Mouse (Mus musculus) c-Kit-negative CD71-positive TER-119-positive erythroid progenitor cells, embryonic 14.5 days (primary cell): Measurements from ENCODE around the gene Tmcc1.
"Not testable (repeated sequence)": the region's sequence is repeated elsewhere in the genome, so short reads cannot be mapped to it uniquely, and the experiment has no call there.

Experiments used
- DNase-seq: peaks from one replicate; pipeline ENCODE4 v3.0.0-alpha.2; 2013; ENCODE audit warnings: low read depth, low spot score

The Tmcc1 gene

DNA sequence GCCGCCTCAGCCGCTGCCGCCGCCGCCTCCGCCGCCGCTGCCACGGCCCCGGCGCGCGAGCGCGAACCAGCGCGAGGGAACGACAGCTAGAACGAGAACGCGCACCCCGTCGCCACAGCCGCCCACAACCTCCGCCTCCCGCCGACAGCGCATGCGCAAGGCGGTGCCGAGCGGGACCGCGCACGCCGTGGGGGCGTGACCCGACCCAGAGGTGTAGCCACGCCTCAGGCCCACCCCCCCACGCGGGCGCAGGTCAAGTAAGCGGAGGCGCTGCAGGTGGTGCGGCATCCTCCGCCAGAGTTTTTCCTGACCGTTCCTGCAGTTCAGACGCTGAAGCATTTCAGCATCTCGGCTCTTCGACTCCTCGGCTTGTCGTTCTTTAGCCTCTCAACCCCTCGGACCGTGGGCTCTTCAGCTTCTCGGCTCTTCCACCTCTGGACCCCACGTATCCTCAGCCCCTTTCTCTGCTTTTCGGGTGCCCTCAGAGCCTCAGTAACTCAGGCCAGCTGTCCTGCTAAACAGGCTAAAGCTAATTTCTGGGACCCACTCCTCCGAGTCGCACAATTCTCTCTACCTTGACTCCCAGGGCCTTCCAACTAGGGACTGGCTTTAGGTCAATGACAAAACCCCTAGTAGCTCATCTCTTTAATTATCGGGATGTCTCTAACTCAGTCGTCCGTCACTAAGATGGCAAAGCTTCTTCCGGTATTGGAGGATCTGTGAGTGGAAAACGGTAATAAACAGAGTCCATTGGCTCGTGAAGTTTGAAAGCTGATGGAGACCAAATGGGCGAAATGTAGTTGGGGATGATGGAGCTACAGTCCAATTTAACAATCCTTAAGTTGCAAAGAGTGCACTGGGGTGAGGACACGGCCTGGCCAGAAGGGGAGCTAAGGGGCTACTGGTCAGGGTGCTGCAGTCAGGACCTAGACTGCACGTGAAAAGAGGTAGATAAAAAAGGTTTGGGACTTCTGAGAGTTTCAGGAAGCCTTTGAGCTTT lies at the start of gene Tmcc1:
TSS of gene Tmcc1 (minus strand) at position 93 of the 1,000 bp plus-strand sequence.
- peak; percentile 85 for DNase-seq

DNA sequence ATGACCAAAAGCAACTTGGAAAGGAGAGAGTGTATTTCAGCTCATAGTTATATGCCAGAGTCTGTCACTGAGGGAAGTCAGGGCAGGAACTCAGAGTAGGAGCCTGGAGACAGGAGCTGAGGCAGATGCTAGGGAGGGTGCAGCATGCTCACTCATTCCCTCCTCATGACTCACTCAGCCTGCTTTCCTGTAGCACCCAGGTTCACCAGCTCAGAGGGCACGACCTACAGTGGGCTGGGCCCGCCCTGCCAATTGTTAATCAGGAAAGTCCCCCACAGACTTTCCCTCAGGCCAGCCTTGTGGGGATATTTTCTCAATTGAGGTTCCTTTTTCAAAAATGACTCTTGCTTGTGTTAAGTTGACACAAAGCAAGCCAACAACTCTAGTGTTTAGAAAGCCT lies 47.1 kb upstream of the Tmcc1 start:
- DNase-seq = no peak

DNA sequence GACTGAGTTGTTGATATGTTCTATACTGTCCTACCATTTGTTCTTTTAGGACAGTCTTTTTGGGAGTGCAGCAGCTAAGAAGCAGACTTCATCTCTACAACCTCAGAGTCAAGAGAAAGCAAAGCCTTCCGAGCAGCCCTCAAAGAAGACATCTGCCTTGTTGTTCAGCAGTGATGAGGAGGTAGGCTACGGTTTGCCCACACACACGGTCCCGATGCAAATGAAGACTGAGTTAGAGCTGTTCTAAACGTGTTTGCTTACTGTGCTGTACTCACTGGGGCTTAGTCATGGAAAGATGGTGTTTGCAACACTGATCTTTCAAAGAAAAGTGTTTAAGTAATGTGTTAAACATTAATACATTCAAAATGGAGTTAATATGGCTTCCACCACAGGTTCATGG lies 44.8 kb upstream of the Tmcc1 start:
- no peak for DNase-seq

DNA sequence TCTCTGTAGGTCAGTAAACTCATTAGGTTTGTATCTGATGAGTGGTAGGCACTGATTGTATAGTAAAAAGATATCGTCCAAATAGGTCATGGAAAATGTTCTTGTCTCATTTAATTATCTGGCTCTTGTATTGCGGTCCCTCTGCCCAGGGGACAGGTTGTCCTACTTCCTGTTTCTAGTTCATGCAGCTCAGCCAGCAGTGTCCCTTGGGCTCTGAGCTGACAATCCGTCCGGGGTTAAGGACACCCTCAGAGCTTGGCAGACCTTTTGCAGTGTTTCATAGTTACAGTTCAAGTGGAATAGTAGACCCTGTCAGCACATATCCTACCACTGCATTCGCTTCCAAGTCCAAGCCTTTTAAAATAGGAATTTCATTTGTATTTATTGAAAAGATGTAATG lies 42.0 kb upstream of the Tmcc1 start:
- DNase-seq = no peak

DNA sequence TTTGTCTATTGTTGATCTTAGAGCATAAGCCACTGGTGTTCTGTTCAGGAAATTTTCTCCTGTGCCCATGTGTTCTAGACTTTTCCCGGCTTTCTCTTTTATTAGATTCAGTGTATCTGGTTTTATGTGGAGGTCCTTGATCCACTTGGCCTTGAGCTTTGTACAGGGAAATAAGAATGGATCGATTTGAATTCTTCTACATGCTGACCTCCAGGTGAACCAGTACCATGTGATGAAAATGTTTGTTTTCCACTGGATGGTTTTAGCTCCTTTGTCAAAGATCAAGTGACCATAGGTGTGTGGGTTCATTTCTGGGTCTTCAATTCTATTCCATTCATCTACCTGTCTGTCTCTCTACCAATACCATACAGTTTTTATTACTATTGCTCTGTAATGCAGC lies 41.5 kb upstream of the Tmcc1 start:
- DNase-seq = not testable (repeated sequence)

DNA sequence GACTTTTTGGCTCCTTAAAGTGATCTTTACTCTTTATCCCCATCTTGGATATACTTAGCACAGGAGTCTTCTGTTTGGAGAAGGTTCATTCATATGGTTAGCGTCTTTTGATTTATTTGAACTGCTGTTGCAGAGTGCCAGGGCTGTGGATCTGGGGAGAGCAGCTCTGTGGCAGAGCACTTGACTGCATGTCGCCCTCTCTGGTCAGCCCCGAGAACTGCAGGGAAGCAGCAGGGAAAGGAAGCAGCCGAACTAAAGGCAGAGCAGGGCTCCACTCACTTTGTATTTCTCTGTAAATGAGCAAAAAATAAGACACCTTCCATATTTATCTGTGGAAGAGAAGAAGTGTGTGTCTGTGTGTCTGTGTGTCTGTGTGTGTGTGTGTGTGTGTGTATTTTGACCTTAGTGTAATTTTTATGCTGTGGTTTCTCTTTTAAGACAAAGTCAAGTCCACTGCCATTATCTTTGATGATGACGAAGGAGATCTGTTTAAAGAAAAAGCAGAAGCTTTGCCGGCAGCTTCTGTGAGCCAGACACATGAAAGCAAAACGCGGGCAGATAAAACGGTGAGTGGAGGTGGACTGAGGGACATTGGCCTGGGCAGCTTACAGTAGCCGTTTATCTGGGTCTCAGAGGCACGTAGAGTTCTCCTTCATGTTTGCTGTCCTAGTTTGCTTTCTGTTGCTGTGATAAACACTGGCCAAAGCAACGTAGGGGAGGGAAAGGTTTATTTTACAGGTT lies 35.7 kb upstream of the Tmcc1 start:
- DNase-seq = peak; percentile 36

DNA sequence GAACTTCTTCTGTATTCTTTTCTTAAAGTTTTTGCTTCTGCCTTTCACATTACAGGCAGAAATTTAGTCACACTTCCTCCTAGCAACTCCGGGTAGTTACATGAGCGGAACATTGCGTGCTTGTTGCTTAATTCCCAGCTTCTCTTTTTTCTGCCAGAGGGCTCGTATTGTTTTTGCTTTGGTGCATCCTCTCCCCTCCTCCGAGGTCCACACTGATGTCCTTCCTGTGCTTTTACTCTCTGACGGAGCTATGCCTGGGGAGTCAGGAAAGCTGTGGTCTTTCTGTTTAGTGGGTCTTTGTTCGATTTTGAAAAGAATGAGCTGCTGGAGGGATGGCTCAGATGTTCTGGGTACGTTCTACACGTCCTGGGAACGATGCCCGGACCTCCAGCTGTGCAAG lies 34.5 kb upstream of the Tmcc1 start:
- no peak for DNase-seq

DNA sequence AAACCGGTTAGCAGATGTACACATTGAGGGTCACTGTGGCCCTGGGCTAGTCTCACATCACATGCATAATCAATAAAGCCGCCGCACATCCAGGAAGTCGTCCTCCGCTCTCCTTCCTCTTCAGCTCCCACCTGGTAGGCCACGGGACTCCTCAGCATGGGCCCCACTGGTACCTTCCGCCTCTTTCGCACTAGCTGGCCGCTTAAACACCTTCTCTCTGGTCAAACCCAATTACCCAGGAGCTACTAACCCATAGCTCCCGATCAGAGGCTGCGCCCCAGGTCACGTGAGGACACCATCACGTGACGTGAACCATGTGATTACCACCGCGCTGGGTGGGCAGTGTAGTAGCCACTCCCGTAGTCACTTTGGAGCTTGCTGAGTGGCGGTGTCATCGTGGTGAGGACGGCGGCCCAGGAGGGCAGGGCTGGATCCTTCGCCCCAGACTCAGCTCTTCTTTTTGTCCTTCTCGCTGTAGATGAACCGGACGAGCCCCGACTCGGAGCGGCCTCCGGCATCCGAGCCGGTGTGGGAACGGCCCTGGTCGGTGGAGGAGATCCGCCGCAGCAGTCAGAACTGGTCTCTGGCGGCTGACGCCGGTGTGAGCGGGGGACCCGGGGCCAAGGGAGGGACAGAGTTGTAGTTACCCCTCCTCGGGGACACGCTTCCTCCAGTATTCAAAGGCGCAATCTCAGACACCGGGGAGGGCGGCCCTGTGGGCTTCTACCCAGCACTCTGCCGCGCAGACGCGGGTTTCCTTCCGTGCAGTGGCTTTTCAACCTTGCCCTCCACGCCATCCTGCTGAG lies 14.6 kb upstream of the Tmcc1 start, which contains the start of gene Washc2:
TSS of gene Washc2 (plus strand) at position 310 of the 806 bp plus-strand sequence.
- DNase-seq = peak; percentile 91

DNA sequence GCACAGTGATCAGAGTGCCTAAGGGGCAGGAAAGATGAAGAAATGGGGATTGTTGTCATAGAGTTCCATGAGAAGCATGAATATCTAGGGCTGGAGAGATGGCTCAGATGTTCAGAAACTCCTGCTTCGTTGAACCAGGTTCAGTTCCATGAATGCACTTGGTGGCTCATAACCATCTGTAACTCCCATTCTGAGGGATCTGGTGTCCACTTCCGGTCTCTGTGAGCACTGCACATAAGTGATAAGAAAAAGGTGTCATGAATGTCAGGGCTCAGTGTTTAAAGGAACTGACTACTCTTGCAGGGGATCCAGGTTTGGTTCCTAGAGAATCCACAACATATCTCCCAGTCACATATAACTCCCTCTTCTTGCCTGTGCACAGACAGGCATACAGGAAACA lies 6.4 kb upstream of the Tmcc1 start:
- DNase-seq = no peak

DNA sequence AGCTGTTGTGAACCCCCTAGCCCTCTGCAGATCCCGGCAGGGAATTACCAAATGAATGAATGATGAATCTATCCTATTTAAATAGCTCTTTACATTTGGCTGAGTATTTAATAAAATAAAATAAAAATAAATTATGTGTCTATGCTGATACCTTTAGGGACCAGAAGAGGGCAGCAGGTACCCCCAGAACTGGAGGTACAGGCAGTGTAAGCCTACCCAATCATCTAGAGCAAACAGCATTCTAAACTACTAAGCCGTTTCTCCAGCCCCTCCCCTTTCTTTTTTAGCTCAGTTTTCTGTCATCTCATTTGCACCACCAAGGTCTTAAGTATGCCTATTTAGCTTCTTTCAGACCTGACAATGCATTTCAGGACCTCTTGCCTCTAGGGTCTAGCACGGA lies 4.9 kb upstream of the Tmcc1 start:
- DNase-seq = no peak

DNA sequence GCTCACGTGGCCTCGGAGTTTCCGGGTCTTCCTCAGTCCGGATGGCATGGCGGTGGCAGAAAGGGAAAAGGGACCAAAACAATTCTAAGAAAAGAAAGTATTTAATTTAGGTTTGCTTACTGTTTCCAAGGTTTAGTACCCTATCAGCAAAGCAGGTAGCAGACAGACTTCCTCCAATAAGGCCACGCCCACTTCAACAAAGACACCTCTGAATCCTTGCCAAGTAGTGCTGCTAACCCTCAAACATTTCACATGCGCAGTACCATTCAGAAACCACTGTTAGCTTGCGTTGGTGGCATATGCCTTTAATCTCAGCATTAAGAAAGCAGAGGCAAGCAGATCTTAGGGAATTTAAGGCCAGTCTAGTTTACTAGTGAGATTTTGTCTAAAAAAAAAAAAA lies 2.5 kb upstream of the Tmcc1 start:
- no peak for DNase-seq

DNA sequence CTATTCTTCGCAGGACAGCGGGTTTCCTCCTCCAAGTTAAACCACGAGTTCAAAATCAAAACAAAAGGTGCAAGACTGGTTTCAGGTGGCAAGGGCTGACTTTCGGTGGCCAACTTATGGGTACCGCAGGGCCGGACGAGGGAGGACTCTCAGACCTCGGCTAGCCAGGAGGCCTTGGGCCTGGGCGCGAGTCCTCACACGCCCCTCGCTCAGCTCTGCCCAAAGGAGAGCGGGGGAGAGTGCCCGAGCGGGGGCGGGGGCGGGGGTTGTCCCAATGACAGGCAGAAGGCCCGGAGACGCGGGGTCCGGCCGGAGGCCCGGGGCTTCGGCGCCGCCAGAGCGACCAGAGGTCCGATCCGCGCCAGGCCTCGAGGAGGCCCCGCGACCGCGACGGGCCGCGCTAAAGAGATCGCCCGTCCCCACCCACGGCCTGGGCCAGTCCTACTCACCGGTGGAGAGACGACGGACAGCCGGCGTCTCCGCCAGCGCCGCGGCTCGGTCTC lies 426 bp downstream of the Tmcc1 start:
- DNase-seq = no peak

DNA sequence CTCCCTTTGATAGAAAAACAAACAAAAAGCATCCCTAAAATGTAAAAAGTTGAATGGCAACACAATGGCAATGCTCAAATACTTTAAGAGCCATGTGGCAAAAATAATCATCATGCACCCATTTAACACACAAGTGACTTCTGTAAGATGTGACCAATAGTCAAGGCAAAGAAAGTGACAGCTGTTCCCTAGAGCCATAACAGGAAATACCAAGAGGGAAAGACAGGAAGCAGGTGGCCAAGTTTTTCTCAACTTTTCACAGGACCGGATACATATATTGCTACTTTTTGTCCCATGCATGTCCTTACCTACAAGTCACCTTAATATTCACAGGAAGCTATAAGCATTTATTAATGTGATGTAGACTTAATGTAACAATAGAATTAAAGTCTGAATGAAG lies 3.9 kb downstream of the Tmcc1 start:
- DNase-seq = no peak

DNA sequence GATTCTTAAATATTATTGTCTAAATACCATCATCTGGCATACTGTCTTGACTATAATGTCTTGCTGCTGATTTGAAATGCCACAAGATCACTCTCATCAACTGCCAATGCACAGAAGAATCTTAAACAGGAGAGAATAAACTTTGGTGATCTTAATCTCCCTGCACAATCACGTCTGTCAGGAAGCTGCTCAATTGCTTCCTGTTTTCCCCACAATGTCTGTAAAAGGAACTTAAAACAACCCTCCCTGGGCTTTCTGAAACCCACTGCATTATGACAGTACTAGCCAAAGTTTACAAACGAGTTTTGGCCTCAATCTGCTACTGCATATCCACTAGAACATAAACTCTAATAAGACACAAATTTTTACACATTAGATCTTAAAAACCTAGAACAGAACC lies 6.8 kb downstream of the Tmcc1 start:
- DNase-seq = no peak

DNA sequence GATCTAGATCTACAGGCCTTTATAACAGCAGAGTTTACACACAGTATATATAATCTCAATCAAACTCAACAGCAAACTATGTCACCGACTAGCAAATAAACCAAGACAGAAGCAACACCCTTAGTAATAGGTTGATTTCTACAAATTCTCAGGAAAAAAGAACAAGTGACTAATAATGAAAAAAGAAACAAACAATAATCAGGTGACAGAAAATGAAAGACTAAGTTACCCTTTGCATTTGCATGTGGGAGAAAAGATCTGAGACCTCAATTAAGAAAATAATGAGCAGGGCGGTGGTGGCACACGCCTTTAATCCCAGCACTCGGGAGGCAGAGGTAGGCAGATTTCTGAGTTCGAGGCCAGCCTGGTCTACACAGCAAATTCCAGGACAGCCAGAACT lies 9.8 kb downstream of the Tmcc1 start:
- no peak for DNase-seq

DNA sequence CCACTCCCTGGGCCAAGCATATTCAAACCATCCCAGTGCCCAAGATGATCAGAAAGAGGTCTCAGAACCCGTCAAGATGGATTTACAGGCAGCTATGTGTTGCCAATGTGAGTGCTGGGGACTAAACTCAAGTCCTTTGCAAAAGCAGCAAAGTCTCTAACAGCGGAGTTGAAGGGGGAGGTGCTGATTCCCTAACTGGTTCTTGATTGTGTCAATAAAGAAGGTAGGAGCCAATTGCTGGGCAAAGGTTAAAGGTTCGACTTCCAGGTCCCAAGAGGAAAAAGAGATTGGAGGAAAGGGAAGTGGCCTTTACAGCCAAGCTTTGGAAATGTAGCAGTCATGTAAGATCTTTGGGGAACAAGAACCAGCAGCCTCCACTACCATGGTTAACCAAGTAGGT lies 12.6 kb downstream of the Tmcc1 start:
- DNase-seq = no peak

DNA sequence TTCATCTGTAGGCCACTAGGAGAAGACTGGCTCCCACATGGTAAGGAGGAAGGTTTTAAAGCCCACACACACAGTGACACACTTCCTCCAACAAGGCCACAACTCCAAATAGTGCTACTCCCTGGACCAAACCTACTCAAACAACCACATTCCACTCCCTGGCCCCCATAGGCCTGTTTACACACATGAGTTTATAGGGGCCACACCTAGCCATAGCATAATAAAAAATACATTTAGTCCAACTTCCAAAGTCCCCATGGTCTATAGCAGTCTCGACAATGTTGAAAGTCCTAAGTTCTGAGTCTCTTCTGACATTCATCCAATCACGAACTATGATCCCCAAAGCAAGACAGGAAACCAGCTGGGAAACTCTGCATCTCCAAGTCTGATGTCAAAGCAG lies 14.9 kb downstream of the Tmcc1 start:
- no peak for DNase-seq

DNA sequence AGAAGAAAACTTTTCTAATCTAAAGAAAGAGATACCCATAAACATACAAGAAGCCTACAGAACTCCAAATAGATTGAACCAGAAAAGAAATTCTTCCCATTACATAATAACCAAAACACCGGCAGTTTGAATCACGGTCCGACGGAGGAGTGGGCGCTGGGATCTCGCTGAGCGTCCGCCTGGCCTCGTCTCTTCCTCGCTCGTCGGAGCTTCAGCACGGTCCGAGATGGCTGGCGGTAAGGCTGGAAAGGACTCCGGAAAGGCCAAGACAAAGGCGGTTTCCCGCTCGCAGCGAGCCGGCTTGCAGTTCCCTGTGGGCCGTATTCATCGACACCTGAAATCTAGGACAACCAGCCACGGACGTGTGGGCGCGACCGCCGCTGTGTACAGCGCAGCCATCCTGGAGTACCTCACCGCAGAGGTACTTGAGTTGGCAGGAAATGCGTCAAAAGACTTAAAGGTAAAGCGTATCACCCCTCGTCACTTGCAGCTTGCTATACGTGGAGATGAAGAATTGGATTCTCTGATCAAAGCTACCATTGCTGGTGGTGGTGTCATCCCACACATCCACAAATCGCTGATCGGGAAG lies 19.7 kb downstream of the Tmcc1 start:
- DNase-seq = not testable (repeated sequence)

DNA sequence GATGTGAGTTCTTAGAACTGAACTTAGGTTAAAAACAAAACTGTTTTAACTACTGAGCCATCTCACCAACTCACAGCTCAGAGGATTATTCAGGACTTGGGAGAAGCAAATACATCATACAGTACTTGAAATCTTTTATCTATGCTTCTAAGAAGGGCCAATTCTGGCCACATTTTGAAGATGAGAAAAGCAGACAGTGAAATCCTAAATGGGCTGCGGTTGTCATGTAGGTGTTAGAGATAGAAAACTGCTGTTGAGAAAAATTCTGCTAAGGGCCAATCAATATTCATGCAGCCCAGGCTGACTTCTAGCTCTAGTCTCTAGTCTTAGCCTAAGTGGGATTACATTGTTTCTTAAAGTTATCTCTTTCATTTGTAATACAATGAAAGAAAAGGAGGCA lies 26.9 kb downstream of the Tmcc1 start:
- no peak for DNase-seq

DNA sequence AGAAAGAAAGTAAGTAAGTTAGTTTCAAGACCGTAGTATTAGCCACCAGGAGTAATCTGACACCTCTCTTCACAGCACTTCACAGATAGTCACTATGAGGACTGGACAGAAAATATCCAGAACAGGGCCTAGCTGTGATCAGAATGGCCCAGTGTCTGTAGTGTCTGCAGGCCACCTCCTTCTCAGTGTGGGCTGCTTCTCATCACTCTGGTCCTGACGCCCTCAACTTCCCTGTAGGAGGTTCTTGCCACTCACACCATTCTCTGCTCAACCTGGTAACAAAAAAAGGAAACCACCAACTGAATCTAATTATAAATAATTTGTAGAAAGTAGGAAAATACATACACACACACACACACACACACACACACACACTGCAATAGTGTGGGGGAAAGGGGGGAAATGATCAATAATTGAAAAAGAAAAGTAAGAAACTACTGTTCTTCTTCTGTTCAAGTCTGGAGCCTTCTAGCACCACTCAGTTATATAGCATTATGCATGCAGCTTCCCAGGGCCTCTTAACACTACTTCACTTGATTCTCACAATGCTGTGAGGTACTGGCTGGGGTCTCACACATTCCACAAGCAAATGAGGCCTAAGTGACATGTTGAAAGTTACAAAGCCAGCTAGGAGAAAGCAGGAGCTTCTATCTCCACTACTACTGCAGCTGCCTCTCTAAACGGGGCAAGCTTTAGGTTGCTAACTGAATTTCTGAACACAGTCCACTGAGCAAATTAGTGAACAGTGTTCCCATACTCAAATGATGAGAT lies 38.2 kb downstream of the Tmcc1 start:
- no peak for DNase-seq

DNA sequence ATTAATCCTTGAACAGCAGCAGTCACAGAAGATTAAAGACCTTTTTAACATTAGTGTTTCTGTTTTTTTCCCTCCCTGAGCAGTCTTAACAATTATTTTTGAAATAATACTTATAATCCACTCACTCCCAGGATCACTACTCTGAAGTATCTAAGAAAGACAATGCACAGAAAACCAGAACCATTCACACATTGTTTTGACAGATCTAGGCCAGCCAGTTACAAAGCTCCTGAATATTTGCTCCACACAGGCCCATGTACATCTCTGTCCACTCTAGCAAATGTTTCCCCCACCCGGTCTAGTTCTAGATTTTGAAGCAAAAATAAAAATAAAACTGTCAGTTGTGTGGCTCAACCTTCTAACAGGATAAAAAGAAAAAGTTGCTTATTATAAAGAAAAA lies 45.9 kb downstream of the Tmcc1 start:
- no peak for DNase-seq
